Mouse (Mus musculus) heart, postnatal 0 days (tissue): ENCODE results near the gene Ermap. TPM values are rescaled to one million over a fixed set of nuclear protein-coding genes. Genes with fewer than 3 reads are reported as not detected.
A peak's percentile ranks its signal among the peaks of the same experiment; 100 is the strongest.

ENCODE experiments used
- ATAC-seq: fragments of 200-750 bp; cut with Nextera tagmentation; 2 replicates; pipeline ENCODE4 v1.8.0; 2017; ENCODE audit warnings: low read depth, moderate number of reproducible peaks, moderate library complexity; ENCODE audit not compliant: insufficient read depth
- DNase-seq: peaks from one replicate; pipeline ENCODE4 v3.0.0-alpha.2; 2016; ENCODE audit warnings: low spot score
- H3K27ac ChIP-seq: fragments of 300-500 bp; sonication (generic); 2 replicates; pipeline ENCODE4 v1.5.1; 2014; ENCODE audit warnings: low read depth, mild to moderate bottlenecking
- H3K27me3 ChIP-seq: fragments of 300-500 bp; sonication (generic); 2 replicates; pipeline ENCODE4 v1.6.1; 2014; ENCODE audit warnings: low read length, mixed read lengths; ENCODE audit not compliant: control insufficient read depth, insufficient read depth
- H3K36me3 ChIP-seq: fragments of 300-500 bp; sonication (generic); replicated peaks from 2 replicates; pipeline ENCODE4 v1.6.1; 2014; ENCODE audit warnings: low read length, mixed read lengths; ENCODE audit not compliant: control insufficient read depth, insufficient read depth
- H3K4me1 ChIP-seq: fragments of 300-500 bp; sonication (generic); 2 replicates; pipeline ENCODE4 v1.6.1; 2014; ENCODE audit warnings: antibody characterized with exemption; ENCODE audit not compliant: control insufficient read depth, insufficient read depth
- H3K4me2 ChIP-seq: fragments of 300-500 bp; sonication (generic); 2 replicates; pipeline ENCODE4 v1.6.1; 2014; ENCODE audit warnings: low read depth, mild to moderate bottlenecking, low read length, moderate library complexity
- H3K4me3 ChIP-seq: fragments of 300-500 bp; sonication (generic); 2 replicates; pipeline ENCODE4 v1.5.1; 2014; ENCODE audit warnings: low read depth, low read length
- H3K9ac ChIP-seq: fragments of 300-500 bp; sonication (generic); replicated peaks from 2 replicates; pipeline ENCODE4 v1.6.1; 2014; ENCODE audit warnings: low read depth, low read length, mixed read lengths
- H3K9me3 ChIP-seq: fragments of 300-500 bp; sonication (generic); replicated peaks from 2 replicates; pipeline ENCODE4 v1.6.1; 2016; ENCODE audit warnings: low read length; ENCODE audit not compliant: control insufficient read depth
- CTCF ChIP-seq: IDR thresholded peaks from 2 replicates; pipeline ENCODE4 v1.5.1; 2016; ENCODE audit warnings: antibody characterized with exemption, control low read depth, low read depth
- EP300 ChIP-seq: IDR thresholded peaks from 2 replicates; pipeline ENCODE4 v1.6.1; 2016; ENCODE audit warnings: antibody characterized with exemption, low read depth
- WGBS: fragments of 180-500 bp; shearing (Covaris S2); extraction: QIAGEN DNeasy Blood & Tissue Kit; methylation state at CpG from one replicate; pipeline ENCODE4 v1.1.7; 2014; 5-methylcytosine and 5-hydroxymethylcytosine counted together
- polyA plus RNA-seq: library from polyadenylated mRNA; unstranded; fragments of >200 nt; fragmentation: Nextera tagmentation; extraction: Ambion mirVana; gene quantifications from 2 replicates; pipeline ENCODE4 v1.2.1, GENCODE M21; 2015
- total RNA-seq: library from RNA; depleted of rRNA; stranded (reverse); fragments of >200 nt; gene quantifications from 2 replicates; pipeline ENCODE4 v1.2.3, GENCODE M21; 2014; ENCODE audit warnings: low replicate concordance

The Ermap gene
- total and polyA plus RNA-seq, 2 experiments from 2014 or later: 0.57 TPM; not detected in 1

GRCm38 (mm10) chr4:119192757-119193156 lies 2.9 kb upstream of the Ermap start:
- no peak for ATAC-seq
- no peak overlapping the region for H3K4me3 ChIP-seq
- no peaks in the 10 kb centered on the region for H3K36me3 ChIP-seq
- H3K9ac ChIP-seq: no peak overlapping the region
- DNase-seq: no peak
- TF ChIP-seq EP300 (no peak), CTCF (no peak)
- no peak overlapping the region for H3K4me2 ChIP-seq
- H3K27ac ChIP-seq: no peak overlapping the region
- no peaks in the 10 kb centered on the region for H3K27me3 ChIP-seq
- 88% methylated on average over 4 of the region's 4 CpGs for WGBS
- H3K9me3 ChIP-seq: no peaks in the 10 kb centered on the region
- H3K4me1 ChIP-seq: peaks cover 7% of the 10 kb centered on the region

GRCm38 (mm10) chr4:119191273-119191672 lies 1.5 kb upstream of the Ermap start:
- Histone ChIP-seq H3K4me1 (peaks cover 7% of the 10 kb centered on the region), H3K9me3 (no peaks in the 10 kb centered on the region), H3K4me3 (no peak overlapping the region), H3K4me2 (no peak overlapping the region), H3K36me3 (no peaks in the 10 kb centered on the region), H3K9ac (no peak overlapping the region), H3K27ac (no peak overlapping the region), H3K27me3 (no peaks in the 10 kb centered on the region)
- no peak for ATAC-seq
- 67% methylated on average over 3 of the region's 3 CpGs for WGBS
- TF ChIP-seq CTCF (no peak), EP300 (no peak)
- DNase-seq: no peak

GRCm38 (mm10) chr4:119190618-119191017 lies 807 bp upstream of the Ermap start:
- H3K27ac ChIP-seq: no peak overlapping the region
- H3K9me3 ChIP-seq: no peaks in the 10 kb centered on the region
- no peak overlapping the region for H3K4me2 ChIP-seq
- no peak overlapping the region for H3K4me3 ChIP-seq
- WGBS: 68% methylated on average over 8 of the region's 8 CpGs
- peaks cover under 1% of the 10 kb centered on the region; the same call in 1 of the 2 replicates for H3K4me1 ChIP-seq
- DNase-seq (no peak), ATAC-seq (no peak)
- no peaks in the 10 kb centered on the region for H3K27me3 ChIP-seq
- no peak overlapping the region for H3K9ac ChIP-seq
- TF ChIP-seq CTCF (no peak), EP300 (no peak)
- H3K36me3 ChIP-seq: no peaks in the 10 kb centered on the region

DNA sequence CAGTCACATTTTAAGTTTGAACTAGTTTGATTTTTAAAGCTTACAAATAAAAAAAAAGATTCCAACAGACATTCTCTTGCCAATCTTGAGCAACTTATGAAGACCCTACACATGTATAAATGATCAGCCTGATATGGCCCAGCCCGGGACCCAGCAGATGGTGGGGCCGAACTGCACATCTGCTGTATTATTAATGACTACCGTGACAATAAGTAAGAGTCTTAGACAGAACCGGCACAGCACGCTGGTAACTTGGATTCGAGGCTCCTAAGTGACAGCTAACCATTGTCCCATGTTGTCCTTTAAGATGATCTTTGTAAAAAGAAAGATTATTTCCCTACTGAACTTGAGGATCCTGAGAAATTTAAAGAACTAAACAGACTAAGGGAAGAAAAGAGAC lies 419 bp downstream of the Ermap start:
- Histone ChIP-seq H3K4me1 (no peaks in the 10 kb centered on the region), H3K4me2 (no peak overlapping the region), H3K9ac (no peak overlapping the region), H3K9me3 (no peaks in the 10 kb centered on the region), H3K27me3 (no peaks in the 10 kb centered on the region), H3K27ac (no peak overlapping the region), H3K4me3 (no peak overlapping the region), H3K36me3 (no peaks in the 10 kb centered on the region)
- no peak for DNase-seq
- 83% methylated on average over 6 of the region's 6 CpGs for WGBS
- ATAC-seq: no peak
- TF ChIP-seq EP300 (no peak), CTCF (no peak)

DNA sequence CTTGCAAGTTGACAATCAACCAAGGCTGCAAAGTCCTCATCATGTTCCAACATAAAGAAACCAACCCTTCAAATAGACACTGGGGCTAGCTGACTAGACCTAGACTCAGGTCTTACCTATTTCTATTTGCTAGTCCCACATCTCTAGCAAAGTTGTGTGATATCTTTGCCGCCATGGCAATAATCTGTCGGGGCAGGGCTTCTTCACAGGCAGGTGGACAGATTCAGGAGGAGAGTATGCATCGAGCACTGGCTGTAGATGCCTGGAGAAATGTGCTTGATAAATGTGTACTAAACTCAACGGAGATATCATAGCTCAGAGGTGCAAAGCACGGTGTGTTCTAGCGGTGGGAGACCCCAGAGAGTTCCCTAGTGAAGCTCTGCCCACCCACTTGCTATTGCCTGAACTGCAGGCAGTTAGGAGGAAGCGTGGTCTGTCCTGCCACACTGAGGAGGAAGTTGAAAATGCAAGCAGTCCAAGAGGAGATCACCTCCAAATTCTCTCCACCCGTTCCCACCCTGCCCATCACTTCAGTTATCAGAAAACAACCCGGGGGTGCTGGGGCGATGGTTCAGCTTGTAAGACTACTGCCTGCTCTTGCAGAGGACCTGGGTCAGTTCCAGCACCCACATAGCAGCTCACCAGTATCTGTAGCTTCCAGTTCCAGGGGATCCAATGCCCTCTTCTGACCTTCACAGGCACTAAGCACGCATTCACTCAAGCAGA lies 1.6 kb downstream of the Ermap start:
- ATAC-seq (peak; percentile 55; the same call in 1 of the 2 replicates), DNase-seq (peak; percentile 38)
- Histone ChIP-seq H3K9me3 (no peaks in the 10 kb centered on the region), H3K4me2 (peak overlapping the region; percentile 15; the same call in 1 of the 2 replicates), H3K4me3 (no peak overlapping the region), H3K4me1 (no peaks in the 10 kb centered on the region), H3K9ac (no peak overlapping the region), H3K36me3 (no peaks in the 10 kb centered on the region), H3K27ac (no peak overlapping the region), H3K27me3 (no peaks in the 10 kb centered on the region)
- WGBS: 31% methylated on average over 11 of the region's 11 CpGs
- peak; percentile 49 for TF ChIP-seq CTCF
- TF ChIP-seq EP300: no peak

DNA sequence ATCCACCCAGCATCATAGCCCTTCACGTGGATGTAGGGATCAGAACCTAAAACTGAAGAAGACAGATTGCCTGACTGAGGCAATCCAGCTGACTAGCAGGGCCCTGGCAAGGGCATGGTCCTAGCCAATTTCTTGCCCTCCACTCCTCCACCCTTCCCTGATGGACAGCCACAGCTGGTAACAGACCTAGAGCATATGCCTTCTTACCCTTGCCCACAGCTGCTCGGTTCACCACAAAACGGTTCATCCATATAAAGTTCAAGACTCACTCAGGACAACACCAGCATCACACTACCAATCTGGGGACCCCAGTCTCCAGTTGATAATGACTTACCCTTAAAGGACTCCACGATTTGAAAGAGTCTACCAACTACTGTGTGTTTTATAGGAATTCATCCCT lies 4.0 kb downstream of the Ermap start:
- no peak overlapping the region for H3K27ac ChIP-seq
- H3K4me2 ChIP-seq: no peak overlapping the region
- DNase-seq (no peak), ATAC-seq (no peak)
- H3K4me1 ChIP-seq: no peaks in the 10 kb centered on the region
- WGBS: 72% methylated on average over 4 of the region's 4 CpGs
- H3K9me3 ChIP-seq: no peaks in the 10 kb centered on the region
- no peak overlapping the region for H3K9ac ChIP-seq
- H3K27me3 ChIP-seq: no peaks in the 10 kb centered on the region
- TF ChIP-seq CTCF (no peak), EP300 (no peak)
- H3K4me3 ChIP-seq: no peak overlapping the region
- no peaks in the 10 kb centered on the region for H3K36me3 ChIP-seq
